Mouse (Mus musculus): ENCODE data around the gene Ccdc60.

The Ccdc60 gene

DNA sequence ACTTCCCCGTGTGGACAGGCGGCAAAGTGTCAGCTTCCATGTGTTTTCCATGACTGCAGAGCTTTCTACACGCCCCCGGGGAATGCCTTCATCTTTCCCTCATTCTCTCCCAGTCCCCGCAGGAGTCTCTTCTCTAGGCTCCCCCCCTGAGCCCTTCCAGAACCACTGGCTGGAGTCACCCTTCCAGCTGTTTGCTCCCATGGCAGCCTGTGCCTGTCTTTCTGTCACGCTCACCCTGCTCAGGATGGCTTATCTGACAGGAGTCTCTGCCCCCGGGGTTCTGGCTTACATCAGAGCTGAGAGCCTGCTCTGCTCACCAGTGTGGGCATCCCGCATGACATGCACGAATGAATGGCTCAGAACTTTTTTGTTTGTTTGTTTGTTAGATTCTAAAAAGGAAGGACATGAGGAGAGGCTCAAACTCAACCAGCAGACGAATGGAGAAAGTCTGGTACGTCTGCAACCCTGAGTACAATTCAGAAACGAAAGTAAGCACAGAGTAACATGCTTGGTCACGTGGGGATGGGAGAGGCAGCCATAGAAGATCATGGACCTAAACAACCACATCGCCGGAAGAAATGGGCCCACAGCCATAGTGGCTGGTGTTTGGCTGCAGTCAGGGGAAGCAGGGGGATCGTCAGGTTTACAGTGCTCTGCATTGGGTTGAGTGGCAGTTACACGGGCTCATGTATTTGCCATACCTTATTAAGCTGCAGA, 17.1 kb downstream of the Ccdc60 start:
- DNase-seq (ENCODE audit: low spot score in 2 of 2) = no peak

DNA sequence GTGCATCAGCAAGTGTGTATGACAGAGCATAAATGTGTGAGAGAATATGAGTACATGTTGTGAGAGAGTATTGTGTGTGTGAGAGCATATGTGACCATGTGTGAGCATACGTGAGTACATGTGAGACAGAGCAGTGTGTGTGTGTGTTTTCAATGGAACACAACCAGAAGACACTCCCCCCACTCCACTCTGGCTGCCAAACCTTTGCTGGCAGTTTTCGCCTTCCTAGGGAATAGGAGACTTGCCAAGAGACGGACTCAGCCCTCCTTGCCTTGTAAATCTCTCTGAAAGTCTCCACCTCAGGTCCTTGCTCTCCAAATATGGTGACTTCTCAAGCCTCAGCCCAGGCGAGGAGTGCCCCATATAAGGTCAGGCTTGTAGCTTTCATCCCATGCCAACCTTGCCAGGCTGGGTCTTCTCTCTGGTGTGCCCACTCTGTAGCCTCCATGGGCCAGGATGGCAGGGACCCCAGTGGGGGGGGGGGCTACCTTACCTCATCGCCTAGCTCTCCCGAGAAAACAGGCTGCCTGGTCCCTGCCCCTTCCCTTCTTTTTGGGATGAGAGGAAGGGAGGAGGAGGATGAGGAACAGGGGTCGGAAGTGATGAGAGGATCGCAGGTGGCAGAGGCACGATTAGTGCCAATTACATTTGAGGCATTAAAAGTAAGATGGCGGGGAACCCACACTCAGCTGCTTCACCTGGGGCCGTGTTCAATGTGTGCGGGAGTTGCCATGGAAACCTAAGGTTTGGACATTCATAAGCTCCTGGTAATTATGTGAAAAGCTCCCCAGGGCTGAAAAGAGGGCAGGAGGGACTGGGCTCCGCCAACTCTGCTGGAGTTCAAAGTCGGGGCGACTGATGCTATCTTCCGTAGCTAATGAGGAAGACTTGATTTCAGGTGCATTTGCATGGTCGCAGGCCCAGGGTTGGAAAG, 19.3 kb downstream of the Ccdc60 start:
- no peak for DNase-seq (ENCODE audit: low spot score in 2 of 2)

DNA sequence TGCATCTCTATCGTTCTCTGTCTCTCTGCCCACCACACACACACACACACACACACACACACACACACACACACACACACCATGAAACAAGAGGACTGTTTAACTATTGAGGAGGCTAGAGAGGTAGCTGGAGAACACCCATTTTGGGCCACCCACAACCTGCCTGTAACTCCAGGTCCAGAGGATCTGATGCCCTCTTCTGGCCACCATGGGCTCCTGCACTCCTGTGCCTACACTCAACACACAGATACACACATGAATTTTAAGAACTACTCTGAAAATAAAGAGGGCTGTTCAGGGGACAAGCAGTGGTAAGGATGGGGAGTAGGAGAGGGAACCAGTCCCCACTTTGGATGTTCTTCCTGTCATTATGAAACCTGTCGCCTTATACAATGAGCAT, 26.1 kb downstream of the Ccdc60 start:
- no peak for DNase-seq (ENCODE audit: low spot score in 2 of 2)

DNA sequence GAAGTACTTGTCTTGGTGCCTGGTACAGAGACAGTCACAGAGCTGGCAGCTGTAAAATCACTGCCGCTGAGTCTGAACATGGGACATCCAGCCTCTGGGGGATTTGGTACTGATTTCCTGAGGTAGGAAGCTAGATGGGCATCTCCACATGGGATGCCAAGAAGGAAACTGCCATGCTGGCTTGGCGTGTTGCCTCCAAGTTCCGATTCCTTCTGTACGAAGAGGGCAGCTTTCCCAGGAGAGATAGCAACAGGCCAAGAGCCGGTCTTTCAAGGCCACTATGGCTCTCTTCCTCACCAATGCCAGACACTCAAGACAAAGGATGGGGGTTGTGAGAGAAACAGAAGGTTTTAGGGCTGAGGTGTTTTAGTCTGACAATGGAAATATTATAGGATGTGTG, 26.8 kb downstream of the Ccdc60 start:
- no peak for DNase-seq (ENCODE audit: low spot score in 2 of 2)

DNA sequence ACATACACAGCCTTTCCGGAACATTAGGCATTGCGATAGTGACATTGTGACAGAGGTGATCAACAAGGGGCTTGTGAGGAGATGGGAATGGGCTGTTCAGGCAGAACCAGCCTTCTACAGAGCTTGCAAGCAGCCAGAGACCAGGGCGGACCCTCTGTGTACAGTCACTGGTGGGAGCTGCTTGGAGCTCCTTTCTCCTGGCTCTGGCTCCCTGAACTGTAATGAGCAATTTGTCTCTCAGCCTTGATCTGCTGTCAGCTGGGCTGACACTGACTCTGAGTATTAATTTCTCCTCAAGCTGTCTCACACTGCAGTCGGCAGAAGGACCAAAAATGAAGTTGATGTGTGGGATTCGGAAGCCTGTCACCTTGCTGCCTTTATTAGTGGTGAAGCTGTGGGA, 28.4 kb downstream of the Ccdc60 start:
- no peak for DNase-seq (ENCODE audit: low spot score in 2 of 2)

DNA sequence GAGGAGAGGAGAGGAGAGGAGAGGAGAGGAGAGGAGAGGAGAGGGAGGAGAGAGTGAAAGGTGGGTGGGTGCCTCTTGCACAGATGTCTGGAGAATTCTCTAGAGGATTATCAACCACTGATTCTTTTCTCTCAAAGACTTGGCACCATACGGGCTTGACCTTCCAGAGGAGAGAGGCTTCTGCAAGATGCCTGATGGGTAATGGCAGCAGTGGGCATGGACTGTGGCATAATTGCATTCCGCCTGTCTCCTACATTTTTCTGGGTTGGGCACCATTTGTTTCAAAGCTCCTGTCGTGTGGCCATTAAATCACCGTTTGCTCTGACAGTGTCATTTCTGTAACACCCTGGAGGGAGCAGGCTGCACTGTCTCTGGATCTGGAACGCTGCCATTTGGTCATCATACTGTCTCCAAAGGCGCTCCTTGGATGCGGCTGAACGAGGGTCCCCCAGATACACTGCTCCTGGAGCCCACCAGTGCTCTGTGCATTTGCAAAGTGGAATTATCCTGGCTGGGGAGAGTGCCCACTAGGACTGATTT, 30.4 kb downstream of the Ccdc60 start:
- no peak for DNase-seq (ENCODE audit: low spot score in 2 of 2)

DNA sequence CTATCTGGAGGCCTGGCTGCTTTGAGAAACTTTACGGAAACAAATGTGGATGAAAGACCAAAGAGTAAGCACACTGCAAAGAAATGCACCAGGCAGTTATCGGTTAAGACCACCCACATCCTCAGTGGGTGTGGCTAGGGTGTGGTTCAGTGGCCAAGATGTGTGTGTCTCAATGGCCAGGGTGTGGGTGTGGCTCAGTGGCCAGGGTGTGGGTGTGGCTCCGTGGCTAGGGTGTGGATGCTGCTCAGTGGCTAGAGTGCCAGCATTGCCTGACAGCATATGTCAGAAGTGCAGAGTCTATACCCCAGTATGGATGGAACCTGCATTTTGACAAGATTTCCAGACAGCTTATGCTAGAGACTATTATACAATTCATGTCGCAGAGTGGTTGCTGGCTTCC, 34.9 kb downstream of the Ccdc60 start:
- DNase-seq (ENCODE audit: low spot score in 2 of 2) = no peak

DNA sequence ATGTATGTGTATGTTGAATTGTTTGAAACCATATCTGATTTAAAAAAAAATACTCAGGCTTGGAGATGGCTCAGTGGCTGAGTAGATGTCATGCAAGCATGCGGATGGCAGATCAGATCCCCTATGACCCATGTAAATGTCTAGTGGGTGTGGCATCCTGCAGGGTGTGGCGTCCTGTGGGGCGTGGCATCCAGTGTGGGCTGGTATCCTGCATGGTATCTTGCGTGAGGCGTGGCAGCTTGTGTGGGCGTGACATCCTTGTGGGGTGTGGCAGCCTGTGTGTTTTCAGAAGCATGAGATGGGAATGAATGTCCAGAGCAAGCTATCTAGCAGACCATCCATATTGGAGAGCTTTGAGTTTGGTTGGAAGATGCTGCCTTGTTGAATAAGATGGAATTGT, 36.6 kb downstream of the Ccdc60 start:
- DNase-seq (ENCODE audit: low spot score in 2 of 2) = no peak

DNA sequence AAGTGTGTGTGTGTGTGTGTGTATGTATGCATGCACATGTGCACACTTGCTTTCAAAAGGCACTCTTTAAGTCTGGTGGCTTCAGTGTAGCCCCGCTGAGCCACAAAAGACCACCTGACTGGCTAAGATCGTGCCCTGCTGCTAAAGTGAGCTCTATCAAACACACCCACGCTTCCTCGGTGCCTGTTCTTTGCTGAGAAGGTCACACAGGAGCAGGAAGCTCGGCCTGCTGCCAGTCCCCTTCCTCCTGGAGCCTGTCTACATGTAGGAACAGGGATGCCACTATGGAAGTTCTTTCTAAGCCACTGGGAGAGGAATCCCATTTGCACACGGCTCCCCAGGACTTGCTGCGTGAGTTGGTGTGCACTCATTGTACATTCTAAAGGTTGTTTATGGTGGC, 42.1 kb downstream of the Ccdc60 start:
- no peak for DNase-seq (ENCODE audit: low spot score in 2 of 2)

DNA sequence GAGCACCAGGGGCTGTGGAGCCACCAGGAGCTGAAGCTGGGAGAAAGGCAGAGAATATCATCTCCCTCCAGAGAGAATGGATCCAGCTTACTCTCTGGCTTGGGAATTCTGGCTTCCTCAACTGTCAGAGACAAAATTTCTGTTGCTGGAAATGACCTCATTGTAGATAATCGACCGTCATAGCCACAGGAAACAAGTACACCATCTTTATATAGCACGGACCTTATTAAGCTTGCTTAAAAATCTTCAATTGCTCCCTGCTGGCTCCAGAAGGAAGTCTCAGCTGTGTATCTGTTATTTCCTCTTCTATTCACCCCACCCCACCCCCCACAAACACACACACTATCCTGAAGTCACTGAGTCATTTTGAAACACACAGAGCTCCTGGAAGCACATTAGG, 44.3 kb downstream of the Ccdc60 start:
- DNase-seq (ENCODE audit: low spot score in 2 of 2) = no peak

DNA sequence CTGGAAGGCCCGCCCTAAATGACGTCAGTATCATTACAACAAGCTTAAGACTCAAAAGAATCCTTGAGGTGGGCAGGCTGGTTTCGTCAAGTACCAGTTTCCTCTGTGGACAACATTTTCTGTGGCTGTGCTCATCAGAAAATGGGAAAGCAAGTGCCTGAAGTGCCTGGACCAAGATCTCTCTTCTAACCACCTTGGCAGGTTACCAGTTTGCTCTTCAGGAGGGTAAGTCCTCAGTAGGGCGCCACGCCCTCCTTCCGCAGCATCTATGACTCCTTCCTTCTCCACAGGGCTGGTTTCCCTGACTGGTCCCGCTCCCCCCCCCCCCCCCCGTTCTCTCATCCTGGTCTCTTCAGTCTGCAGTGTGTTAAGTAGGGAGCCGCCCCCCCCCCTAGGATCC, 45.2 kb downstream of the Ccdc60 start:
- DNase-seq (ENCODE audit: low spot score in 2 of 2) = no peak

DNA sequence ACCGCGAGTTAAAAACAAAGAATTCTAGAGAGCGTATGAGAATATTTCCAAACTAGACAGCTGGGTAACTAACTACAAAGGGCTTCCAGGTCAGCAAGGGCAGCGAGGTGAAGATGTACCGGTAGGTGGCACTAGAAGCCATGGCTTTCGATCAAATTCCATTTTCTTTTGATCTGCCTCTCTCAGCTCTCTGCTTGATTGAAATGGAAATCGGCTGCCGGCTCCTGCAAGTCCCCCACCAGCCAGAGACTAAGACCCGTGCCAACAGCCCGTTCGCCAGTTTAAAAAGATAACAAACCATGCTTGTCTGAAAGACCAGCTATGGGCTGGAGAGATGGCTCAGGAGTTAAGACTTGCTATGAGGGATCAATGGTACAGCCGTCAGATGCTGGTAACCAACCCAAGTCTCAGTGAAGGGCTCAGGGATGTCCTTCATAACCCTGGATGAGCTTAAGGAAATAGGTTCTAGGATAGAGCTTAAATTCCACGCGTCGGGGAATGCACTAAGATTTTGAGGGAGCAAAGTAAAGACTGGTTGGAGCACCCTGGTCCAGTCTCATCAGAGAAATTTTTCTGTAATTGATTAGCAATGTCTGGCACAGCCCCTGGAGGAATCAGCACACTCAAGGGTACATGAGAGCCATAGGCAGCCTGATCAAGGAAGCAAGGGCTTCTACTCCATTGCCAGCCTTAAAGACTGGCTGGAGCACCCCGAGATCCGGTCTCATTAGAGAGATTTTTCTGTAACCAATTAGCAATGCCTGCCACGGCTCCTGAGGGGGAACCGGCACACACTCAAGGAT, 56.7 kb downstream of the Ccdc60 start:
- DNase-seq (ENCODE audit: low spot score in 2 of 2) = no peak

DNA sequence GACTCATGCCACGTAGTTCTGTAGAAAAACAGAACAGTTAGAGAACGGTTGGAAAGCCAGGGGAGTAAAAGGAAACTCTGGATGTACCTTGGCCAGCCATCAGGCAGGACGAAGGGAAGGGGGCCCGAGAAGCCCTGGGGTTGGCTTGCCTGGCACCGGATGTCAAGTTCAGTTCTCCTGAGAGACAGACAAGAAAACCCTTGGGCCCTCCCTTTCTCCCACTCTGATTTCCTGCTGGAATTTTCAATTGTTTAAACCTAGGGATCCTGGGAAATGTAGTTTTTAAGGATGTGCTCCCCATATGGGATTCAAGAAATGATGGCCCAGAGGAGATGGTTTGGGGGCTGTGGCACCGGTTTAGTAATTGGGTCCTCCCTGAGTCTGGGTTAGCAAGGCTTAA, 60.4 kb downstream of the Ccdc60 start:
- DNase-seq (ENCODE audit: low spot score in 2 of 2) = no peak

DNA sequence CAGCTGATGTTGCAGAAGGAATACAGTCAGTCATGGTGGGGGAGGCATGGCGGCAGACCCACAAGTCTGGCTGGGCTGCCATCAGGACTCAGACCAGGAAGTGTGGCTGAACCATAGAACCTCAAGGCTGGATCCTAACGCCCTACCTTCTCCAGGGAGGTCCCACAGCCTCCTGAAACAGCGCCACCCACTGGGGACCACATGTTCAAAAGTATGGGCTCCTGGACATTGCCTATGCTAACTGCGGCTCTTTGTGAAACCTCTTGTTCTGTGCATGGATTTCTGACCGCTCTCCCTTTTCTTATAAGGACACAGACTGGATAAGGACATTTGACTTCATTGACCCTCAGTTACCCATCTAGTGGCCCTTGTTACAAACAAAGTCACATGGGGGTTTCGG, 64.8 kb downstream of the Ccdc60 start:
- DNase-seq (ENCODE audit: low spot score in 2 of 2) = no peak

DNA sequence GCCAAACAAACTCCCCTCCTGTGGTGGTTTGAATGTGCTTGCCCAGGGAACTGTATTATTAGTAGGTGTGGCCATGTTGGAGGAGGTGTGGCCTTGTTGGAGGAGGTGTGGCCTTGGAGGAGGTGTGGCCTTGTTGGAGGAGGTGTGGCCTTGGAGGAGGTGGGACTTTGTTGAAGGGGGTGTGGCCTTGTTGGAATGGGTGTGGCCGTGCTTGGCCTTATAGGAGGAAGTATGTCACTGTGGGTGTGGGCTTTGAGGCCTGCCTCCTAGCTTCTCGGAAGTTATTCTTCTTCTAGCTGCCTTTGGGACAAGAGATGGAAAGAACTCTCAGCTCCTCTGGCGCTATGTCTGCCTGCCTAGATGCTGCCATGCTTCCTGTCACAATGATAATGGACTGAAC, 66.9 kb downstream of the Ccdc60 start:
- DNase-seq (ENCODE audit: low spot score in 2 of 2) = no peak

DNA sequence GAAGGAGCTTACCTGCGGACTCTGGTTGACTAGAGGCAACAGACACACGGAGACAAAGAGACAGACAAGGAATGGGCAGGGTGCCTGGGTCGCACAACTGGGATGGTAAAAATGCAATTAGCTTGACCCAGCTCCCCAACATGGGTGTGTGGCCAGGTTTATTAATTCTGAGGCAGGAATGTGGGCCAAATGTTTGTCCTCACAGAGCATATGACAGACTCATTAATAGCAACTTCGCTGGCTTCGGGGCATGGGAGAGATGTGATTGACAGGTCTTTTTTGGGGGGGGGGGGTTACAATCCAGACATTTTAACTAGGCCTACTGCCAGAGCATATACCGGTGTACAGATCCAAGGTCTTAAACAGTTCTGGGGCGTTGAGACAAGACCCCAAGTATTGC, 69.5 kb downstream of the Ccdc60 start:
- DNase-seq (ENCODE audit: low spot score in 2 of 2) = no peak

DNA sequence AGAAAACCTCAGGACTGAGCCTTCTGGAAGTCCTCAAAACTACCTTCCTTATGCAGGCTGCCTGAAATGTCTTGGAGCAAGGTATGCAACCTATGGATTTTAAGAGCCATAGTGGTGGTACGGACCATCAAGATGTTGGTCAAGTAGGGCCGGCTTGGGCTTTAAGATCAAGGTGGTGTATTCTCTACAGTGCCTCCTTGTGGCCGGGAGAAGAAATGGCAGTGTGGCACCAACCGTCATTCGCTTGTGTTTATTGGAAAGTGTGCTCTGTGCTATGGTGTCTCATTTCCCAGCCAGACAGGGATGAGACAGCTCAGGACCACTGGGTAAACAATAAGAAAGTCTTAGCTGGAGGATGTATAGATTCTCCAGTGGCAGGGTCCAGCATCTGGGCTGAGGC, 76.1 kb downstream of the Ccdc60 start:
- DNase-seq (ENCODE audit: low spot score in 2 of 2) = no peak

DNA sequence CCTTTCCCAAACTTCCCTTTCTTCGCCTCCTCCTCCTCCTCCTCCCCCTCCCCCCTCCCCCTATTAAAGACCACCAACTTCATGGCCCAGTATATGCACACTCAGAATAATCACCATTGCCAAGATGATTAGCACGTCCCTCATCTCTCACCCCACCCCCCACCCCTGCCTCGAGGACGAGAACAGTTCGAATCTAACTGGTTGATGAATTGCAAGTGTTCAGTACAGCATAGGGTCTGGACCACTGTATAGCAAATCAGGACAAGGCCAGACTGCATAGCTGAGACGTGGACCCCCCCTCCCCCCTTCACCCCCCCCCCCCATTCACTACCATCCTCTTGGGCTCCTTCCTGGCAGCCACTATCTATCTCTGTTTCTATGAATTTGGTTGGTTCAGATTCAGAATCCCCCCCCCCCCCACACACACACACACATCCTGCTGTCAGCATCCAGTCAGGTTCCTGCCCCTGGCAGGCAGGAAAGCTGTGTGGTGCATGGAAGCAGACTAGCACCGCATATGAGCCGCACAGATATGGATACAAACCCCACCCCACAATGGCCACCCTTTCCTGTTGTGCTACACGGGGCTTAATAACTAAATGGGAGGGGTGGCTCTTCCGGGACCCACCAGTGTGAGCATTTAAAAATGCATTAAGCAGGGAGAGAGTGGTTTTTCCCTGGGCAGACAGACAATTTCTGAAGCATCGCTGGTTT, 79.2 kb downstream of the Ccdc60 start:
- DNase-seq (ENCODE audit: low spot score in 2 of 2) = no peak

DNA sequence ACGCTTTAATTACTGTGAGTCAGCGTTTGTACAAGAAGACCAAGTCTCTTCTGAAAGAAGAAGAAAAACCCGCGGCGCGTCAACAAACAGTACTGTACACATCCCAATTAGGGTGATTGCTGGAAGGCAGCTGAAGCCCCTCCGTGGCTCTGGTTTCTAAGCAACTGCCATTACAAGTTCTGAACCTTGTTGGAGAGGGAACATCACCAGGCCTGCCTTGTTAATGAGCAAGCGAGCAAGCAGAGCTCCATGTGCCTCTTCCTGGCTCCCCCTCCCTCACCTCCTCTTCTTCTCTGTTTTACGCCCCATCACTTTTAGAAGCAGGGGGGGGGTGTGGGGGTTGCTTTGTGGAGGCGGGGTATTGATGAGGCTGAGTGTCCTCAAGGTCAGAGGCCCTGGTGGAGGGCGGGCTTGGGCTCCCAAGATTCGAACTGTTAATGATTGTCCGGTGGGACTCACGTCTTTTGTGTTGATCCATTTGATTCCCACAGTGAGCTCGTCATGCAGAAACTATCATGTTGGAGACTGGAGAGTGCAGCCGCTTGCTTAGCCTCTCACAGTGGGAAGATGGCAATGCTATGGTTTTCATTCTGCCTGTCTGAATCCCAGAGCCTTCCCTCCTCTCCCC, 79.9 kb downstream of the Ccdc60 start:
- no peak for DNase-seq (ENCODE audit: low spot score in 2 of 2)

DNA sequence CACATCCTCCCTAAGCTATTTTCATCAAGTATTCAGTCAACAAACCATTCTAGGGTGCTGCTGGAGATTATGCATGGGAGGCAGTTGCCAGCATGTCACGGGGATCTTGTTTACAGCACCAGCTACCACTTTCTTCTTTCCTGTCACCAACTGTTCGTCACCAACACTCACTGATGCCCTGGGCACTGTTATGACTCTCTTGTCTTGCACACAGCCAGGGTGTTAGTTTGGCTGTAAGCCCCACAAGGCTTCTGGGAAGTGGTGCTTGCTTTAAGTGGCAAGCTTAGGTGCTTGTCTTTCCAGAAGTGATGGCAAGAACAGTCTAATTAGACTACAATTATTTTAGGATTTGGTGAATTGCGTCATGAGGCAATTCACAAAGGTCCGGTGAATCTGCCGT, 86.1 kb downstream of the Ccdc60 start:
- DNase-seq (ENCODE audit: low spot score in 2 of 2) = no peak

DNA sequence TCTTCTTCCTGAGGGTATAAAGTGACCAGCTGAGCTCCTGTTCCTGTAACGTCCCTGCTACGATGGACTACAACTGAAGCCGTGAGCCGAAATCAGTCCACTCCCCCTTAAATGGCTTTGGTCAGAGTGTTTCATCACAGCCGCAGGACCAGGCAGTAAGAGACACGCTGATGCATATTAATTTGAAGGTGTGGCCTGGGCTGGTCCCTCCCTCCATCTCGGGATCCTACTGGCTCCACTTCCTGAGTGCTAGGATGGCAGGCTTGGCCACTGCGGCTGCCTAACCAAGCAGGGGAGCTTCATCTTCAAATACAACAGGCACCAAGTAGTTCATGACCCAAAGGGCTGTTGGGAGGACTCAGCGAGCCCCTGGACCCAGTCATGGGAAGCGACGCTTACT, 94.3 kb downstream of the Ccdc60 start:
- no peak for DNase-seq (ENCODE audit: low spot score in 2 of 2)
